Mouse (Mus musculus): Measurements from ENCODE around the gene Pcbp2. TPM values are rescaled to one million over a fixed set of nuclear protein-coding genes. Genes with fewer than 3 reads are reported as not detected.
A peak's percentile ranks its signal among the peaks of the same experiment; 100 is the strongest.

Pcbp2 gene
- polyA plus RNA-seq, 1 experiment, result 834 TPM

GRCm38 (mm10) chr15:102515791-102516190 is 45.5 kb downstream of the Pcbp2 start:
- Histone ChIP-seq H3K27ac (ENCODE audit: insufficient read depth, low read depth, low read length) (peak overlapping the region; percentile 59; the same call in 1 of the 2 replicates), H3K4me1 (ENCODE audit: control insufficient read depth, insufficient read depth, low read length) (peaks cover 32% of the 10 kb centered on the region), H3K4me3 (ENCODE audit: insufficient read depth, low read depth, low read length) (peak overlapping the region; percentile 85)
- WGBS, result 29% methylated on average over 4 of the region's 4 CpGs
- no peak for TF ChIP-seq CTCF (IDR thresholded peaks at IDR 0.05; ENCODE audit: insufficient read depth, low read depth, low read length)

- H3K4me1 ChIP-seq (ENCODE audit: control insufficient read depth, insufficient read depth, low read length), result peaks cover 30% of the 10 kb centered on the region
- peak overlapping the region; percentile 85 for H3K4me3 ChIP-seq (ENCODE audit: insufficient read depth, low read depth, low read length)
- WGBS, result 4% methylated on average over 12 of the region's 12 CpGs
- no peak for TF ChIP-seq POLR2A (IDR thresholded peaks at IDR 0.05; ENCODE audit: insufficient read depth, low read depth, low read length)
- no peak for TF ChIP-seq CTCF (IDR thresholded peaks at IDR 0.05; ENCODE audit: insufficient read depth, low read depth, low read length)
- H3K27ac ChIP-seq (ENCODE audit: insufficient read depth, low read depth, low read length), result peak overlapping the region; percentile 59
Measured at GRCm38 (mm10) chr15:102516293-102516692, 46.0 kb downstream of the Pcbp2 start.

- H3K4me1 ChIP-seq (ENCODE audit: control insufficient read depth, insufficient read depth, low read length), result peaks cover 24% of the 10 kb centered on the region
- TF ChIP-seq CTCF (IDR thresholded peaks at IDR 0.05; ENCODE audit: insufficient read depth, low read depth, low read length) (0 out of 2 replicates have a peak, but pooled peaks have one; percentile 5), POLR2A (IDR thresholded peaks at IDR 0.05; ENCODE audit: insufficient read depth, low read depth, low read length) (peak; percentile 57)
Measured at GRCm38 (mm10) chr15:102516728-102517404, 46.5 kb downstream of the Pcbp2 start, which contains the start of gene Map3k12. Gene Map3k12 (minus strand): TSS chr15:102517064.

GRCm38 (mm10) chr15:102517631-102517975 is 47.3 kb downstream of the Pcbp2 start:
- TF ChIP-seq POLR2A (IDR thresholded peaks at IDR 0.05; ENCODE audit: insufficient read depth, low read depth, low read length) (peak; percentile 83), CTCF (IDR thresholded peaks at IDR 0.05; ENCODE audit: insufficient read depth, low read depth, low read length) (no peak)
- H3K4me3 ChIP-seq (ENCODE audit: insufficient read depth, low read depth, low read length), result peak overlapping the region; percentile 59
- under 1% methylated on average over 10 of the region's 10 CpGs for WGBS
- H3K27ac ChIP-seq (ENCODE audit: insufficient read depth, low read depth, low read length), result peak overlapping the region; percentile 59
- H3K4me1 ChIP-seq (ENCODE audit: control insufficient read depth, insufficient read depth, low read length), result peaks cover 17% of the 10 kb centered on the region

More at GRCm38 (mm10) chr15:102516728-102517404, 46.5 kb downstream of the Pcbp2 start, which contains the start of gene Map3k12:
- Histone ChIP-seq H3K4me3 (ENCODE audit: insufficient read depth, low read depth, low read length) (peak within 1 kb of the TSS; percentile 85), H3K27ac (ENCODE audit: insufficient read depth, low read depth, low read length) (peak within 1 kb of the TSS; percentile 59)
- WGBS, result under 1% methylated on average over 43 of the region's 43 CpGs

GRCm38 (mm10) chr15:102517976-102518858 is 47.9 kb downstream of the Pcbp2 start, which contains the start of gene Tarbp2:
Gene Tarbp2 (plus strand): TSS chr15:102518192.
- TF ChIP-seq CTCF (IDR thresholded peaks at IDR 0.05; ENCODE audit: insufficient read depth, low read depth, low read length) (no peak), POLR2A (IDR thresholded peaks at IDR 0.05; ENCODE audit: insufficient read depth, low read depth, low read length) (peak; percentile 53; the same call in 1 of the 2 replicates)
- Histone ChIP-seq H3K4me3 (ENCODE audit: insufficient read depth, low read depth, low read length) (peak within 1 kb of the TSS; percentile 89), H3K27ac (ENCODE audit: insufficient read depth, low read depth, low read length) (peak within 1 kb of the TSS; percentile 100), H3K4me1 (ENCODE audit: control insufficient read depth, insufficient read depth, low read length) (peaks cover 17% of the 10 kb centered on the region)
- under 1% methylated on average over 60 of the region's 60 CpGs for whole genome bisulfite sequencing

- peaks cover 17% of the 10 kb centered on the region for H3K4me1 ChIP-seq (ENCODE audit: control insufficient read depth, insufficient read depth, low read length)
- H3K27ac ChIP-seq (ENCODE audit: insufficient read depth, low read depth, low read length), result peak overlapping the region; percentile 100
- 6% methylated on average over 9 of the region's 9 CpGs for WGBS
- no peak; the same call in 1 of the 2 replicates for TF ChIP-seq POLR2A (IDR thresholded peaks at IDR 0.05; ENCODE audit: insufficient read depth, low read depth, low read length)
- no peak for TF ChIP-seq CTCF (IDR thresholded peaks at IDR 0.05; ENCODE audit: insufficient read depth, low read depth, low read length)
- peak overlapping the region; percentile 89 for H3K4me3 ChIP-seq (ENCODE audit: insufficient read depth, low read depth, low read length)
Measured at GRCm38 (mm10) chr15:102518859-102519201, 48.5 kb downstream of the Pcbp2 start.

GRCm38 (mm10) chr15:102519211-102520141 is 49.1 kb downstream of the Pcbp2 start:
- H3K4me1 ChIP-seq (ENCODE audit: control insufficient read depth, insufficient read depth, low read length), result peaks cover 17% of the 10 kb centered on the region
- peak overlapping the region; percentile 89 for H3K4me3 ChIP-seq (ENCODE audit: insufficient read depth, low read depth, low read length)
- 34% methylated on average over 17 of the region's 17 CpGs for WGBS
- TF ChIP-seq CTCF (IDR thresholded peaks at IDR 0.05; ENCODE audit: insufficient read depth, low read depth, low read length), result no peak
- H3K27ac ChIP-seq (ENCODE audit: insufficient read depth, low read depth, low read length), result no peak overlapping the region

GRCm38 (mm10) chr15:102520416-102520815 is 50.1 kb downstream of the Pcbp2 start:
- WGBS, result 79% methylated on average over 4 of the region's 4 CpGs
- no peak overlapping the region for H3K4me3 ChIP-seq (ENCODE audit: insufficient read depth, low read depth, low read length)
- H3K4me1 ChIP-seq (ENCODE audit: control insufficient read depth, insufficient read depth, low read length), result peaks cover 17% of the 10 kb centered on the region
- H3K27ac ChIP-seq (ENCODE audit: insufficient read depth, low read depth, low read length), result no peak overlapping the region
- TF ChIP-seq POLR2A (IDR thresholded peaks at IDR 0.05; ENCODE audit: insufficient read depth, low read depth, low read length) (no peak), CTCF (IDR thresholded peaks at IDR 0.05; ENCODE audit: insufficient read depth, low read depth, low read length) (no peak)

All from olfactory bulb, adult 2 months (tissue).